Mouse (Mus musculus) intestine, embryonic 16.5 days (tissue): ENCODE measurements around the gene Gm13057. TPM values are rescaled to one million over a fixed set of nuclear protein-coding genes. Genes with fewer than 3 reads are reported as not detected.
"Not testable (repeated sequence)": the region's sequence is repeated elsewhere in the genome, so short reads cannot be mapped to it uniquely, and the experiment has no call there.

Source experiments
- ATAC-seq: fragments of 200-750 bp; cut with Nextera tagmentation; 2 replicates; pipeline ENCODE4 v1.8.0; 2017; ENCODE audit warnings: moderate TSS enrichment, moderate library complexity
- H3K27ac ChIP-seq: fragments of 300-500 bp; sonication (generic); 2 replicates; pipeline ENCODE4 v1.5.1; 2014; ENCODE audit warnings: mild to moderate bottlenecking, low read length
- H3K27me3 ChIP-seq: fragments of 300-500 bp; sonication (generic); replicated peaks from 2 replicates; pipeline ENCODE4 v1.6.1; 2014; ENCODE audit warnings: low read length, control low read depth, mixed read lengths; ENCODE audit not compliant: control insufficient read depth, insufficient read depth
- H3K36me3 ChIP-seq: fragments of 300-500 bp; sonication (generic); 2 replicates; pipeline ENCODE4 v1.6.1; 2014; ENCODE audit warnings: low read length, control low read depth; ENCODE audit not compliant: control insufficient read depth, insufficient read depth
- H3K4me1 ChIP-seq: fragments of 300-500 bp; sonication (generic); 2 replicates; pipeline ENCODE4 v1.6.1; 2014; ENCODE audit warnings: low read length, control low read depth, mixed read lengths; ENCODE audit not compliant: control insufficient read depth, insufficient read depth
- H3K4me2 ChIP-seq: fragments of 300-500 bp; sonication (generic); 2 replicates; pipeline ENCODE4 v1.6.1; 2014; ENCODE audit warnings: low read depth, low read length, control low read depth
- H3K4me3 ChIP-seq: fragments of 300-500 bp; sonication (generic); 2 replicates; pipeline ENCODE4 v1.5.1; 2014; ENCODE audit warnings: mild to moderate bottlenecking, low read length
- H3K9ac ChIP-seq: fragments of 300-500 bp; sonication (generic); 2 replicates; pipeline ENCODE4 v1.6.1; 2014; ENCODE audit warnings: low read depth, low read length
- H3K9me3 ChIP-seq: fragments of 300-500 bp; sonication (generic); 2 replicates; pipeline ENCODE4 v1.6.1; 2016; ENCODE audit warnings: low read length, control low read depth; ENCODE audit not compliant: control insufficient read depth
- WGBS: fragments of 180-500 bp; shearing (Covaris S2); extraction: QIAGEN DNeasy Blood & Tissue Kit; methylation state at CpG from one replicate; pipeline ENCODE4 v1.1.7; 2014; 5-methylcytosine and 5-hydroxymethylcytosine counted together
- polyA plus RNA-seq: library from polyadenylated mRNA; unstranded; fragments of >200 nt; fragmentation: Nextera tagmentation; extraction: Ambion mirVana; gene quantifications from 2 replicates; pipeline ENCODE4 v1.2.1, GENCODE M21; 2015

The Gm13057 gene
- not detected in 2 replicates for polyA plus RNA-seq

DNA sequence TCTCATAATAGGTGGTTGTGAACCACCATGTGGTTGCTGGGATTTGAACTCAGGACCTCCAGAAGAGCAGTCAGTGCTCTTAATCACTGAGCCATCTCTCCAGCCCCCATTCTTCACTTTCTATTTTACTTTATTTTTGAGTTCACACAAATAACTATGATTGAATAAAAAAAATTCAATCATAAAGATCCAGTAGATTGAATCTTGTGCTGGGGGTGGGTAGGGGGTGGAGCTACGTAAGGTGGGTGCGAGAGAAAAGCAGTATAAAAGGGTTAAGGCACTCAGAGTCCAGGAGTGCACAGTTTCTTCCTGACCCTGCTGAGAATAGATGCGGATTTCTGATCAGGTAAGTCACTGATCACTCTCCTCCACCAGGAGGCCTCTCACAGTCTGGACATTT, at the start of gene Gm13057, which contains the start of gene BC080695:
TSS of gene Gm13057 (plus strand) at position 310 of the 400 bp plus-strand sequence.
TSS of gene BC080695 (plus strand) at position 301 of the 400 bp plus-strand sequence.
- H3K9ac ChIP-seq, H3K27ac ChIP-seq, H3K36me3 ChIP-seq, H3K9me3 ChIP-seq, H3K4me3 ChIP-seq, H3K4me2 ChIP-seq, H3K27me3 ChIP-seq, H3K4me1 ChIP-seq, ATAC-seq: not testable (repeated sequence)
- WGBS: no CpG with 5 or more reads among the region's 3 CpGs

- H3K4me3 ChIP-seq: no peak within 1 kb of the TSS
- H3K27me3 ChIP-seq: no peaks in the 10 kb centered on the region
- H3K36me3 ChIP-seq: no peaks in the 10 kb centered on the region
- no peak within 1 kb of the TSS for H3K27ac ChIP-seq
- no peak within 1 kb of the TSS for H3K9ac ChIP-seq
- no peak for ATAC-seq
- no peak within 1 kb of the TSS for H3K4me2 ChIP-seq
- H3K9me3 ChIP-seq: no peaks in the 10 kb centered on the region
- 82% methylated on average over 3 of the region's 3 CpGs for WGBS
- no peaks in the 10 kb centered on the region for H3K4me1 ChIP-seq
Measured at GRCm38 (mm10) chr4:143511043-143511442, 40.5 kb upstream of the Gm13057 start, which contains the start of gene Gm13043. Gene Gm13043, plus strand, starts transcription at chr4:143511343.

GRCm38 (mm10) chr4:143535654-143536053, 15.9 kb upstream of the Gm13057 start, which contains the start of gene Gm13040:
Gene Gm13040, plus strand, starts transcription at chr4:143535954.
- not testable (repeated sequence) for H3K27me3 ChIP-seq, ATAC-seq
- WGBS: no CpG with 5 or more reads among the region's 3 CpGs

More at GRCm38 (mm10) chr4:143535654-143536053, 15.9 kb upstream of the Gm13057 start, which contains the start of gene Gm13040:
- H3K27ac ChIP-seq, H3K4me1 ChIP-seq, H3K4me3 ChIP-seq, H3K36me3 ChIP-seq, H3K9me3 ChIP-seq, H3K9ac ChIP-seq, H3K4me2 ChIP-seq: not testable (repeated sequence)

Other genes with a start within 250 kb of the Gm13057 start
- not detected in 2 replicates for gene Lrrc38, start 202.0 kb upstream of the Gm13057 start, polyA plus RNA-seq
- not detected in 2 replicates for gene Pramel1, start 157.3 kb upstream of the Gm13057 start, polyA plus RNA-seq
- 12.5 and 13.9 TPM in 2 replicates for gene Pramef8, start 139.3 kb upstream of the Gm13057 start, polyA plus RNA-seq
- gene Oog4, start 101.4 kb upstream of the Gm13057 start, polyA plus RNA-seq: not detected in 2 replicates
- gene Gm13043, start 40.4 kb upstream of the Gm13057 start, polyA plus RNA-seq: not detected in 2 replicates
- not detected in 2 replicates for gene Gm13040, start 15.8 kb upstream of the Gm13057 start, polyA plus RNA-seq
- gene BC080695, start within 50 bp of the Gm13057 start, polyA plus RNA-seq: not detected in 2 replicates
- not detected in 2 replicates for gene Gm13083, start 63.3 kb downstream of the Gm13057 start, polyA plus RNA-seq
- gene Gm13088, start 105.5 kb downstream of the Gm13057 start, polyA plus RNA-seq: not detected in 2 replicates
- not detected in 2 replicates for gene Gm13089, start 151.0 kb downstream of the Gm13057 start, polyA plus RNA-seq
- not detected in 2 replicates for gene Gm13078, start 167.7 kb downstream of the Gm13057 start, polyA plus RNA-seq
- not detected in 2 replicates for gene Gm13023, start 237.6 kb downstream of the Gm13057 start, polyA plus RNA-seq